ENCODE assay signal across 8 mouse cellular contexts in genomic region chr11:107132426-107132825, GRCm38 (mm10). TPM values are rescaled to one million over a fixed set of nuclear protein-coding genes. Genes with fewer than 3 reads are reported as not detected.
DNase-seq lines count a peak whose midpoint lies in the region; ATAC-seq and TF ChIP-seq lines count a peak whose summit lies in the region.

No protein-coding gene starts in this region.

- peak; percentile 49 for ATAC-seq in forebrain, embryonic 12.5 days (ENCODE audit: low FRiP score)
- ATAC-seq in kidney, postnatal 0 days (replicated peaks; ENCODE audit: low FRiP score, low read depth), result peak; percentile 27
- ATAC-seq in midbrain, embryonic 11.5 days (ENCODE audit: low FRiP score), result peak; percentile 65

- no peaks in the 10 kb centered on the region for H3K9me3 ChIP-seq in forebrain, embryonic 12.5 days
- H3K9me3 ChIP-seq in kidney, postnatal 0 days (replicated peaks; ENCODE audit: low read length), result no peaks in the 10 kb centered on the region
- no peaks in the 10 kb centered on the region for H3K9me3 ChIP-seq in midbrain, embryonic 11.5 days (ENCODE audit: control insufficient read depth, low read length)

- peaks cover 2% of the 10 kb centered on the region for H3K4me1 ChIP-seq in spleen, adult 2 months (ENCODE audit: control insufficient read depth, insufficient read depth, insufficient read length)
- H3K4me1 ChIP-seq in forebrain, embryonic 12.5 days, result peaks cover 21% of the 10 kb centered on the region
- H3K4me1 ChIP-seq in kidney, postnatal 0 days (replicated peaks; ENCODE audit: insufficient read depth, low read length), result no peaks in the 10 kb centered on the region
- peaks cover 13% of the 10 kb centered on the region for H3K4me1 ChIP-seq in midbrain, embryonic 11.5 days (ENCODE audit: control insufficient read depth, insufficient read depth, low read length)

- 14% methylated on average over 16 of the region's 16 CpGs for WGBS in spleen, adult 2 months
- 0% methylated on average over 16 of the region's 16 CpGs for WGBS in forebrain, embryonic 12.5 days
- under 1% methylated on average over 16 of the region's 16 CpGs for WGBS in kidney, postnatal 0 days
- WGBS in midbrain, embryonic 11.5 days, result 2% methylated on average over 16 of the region's 16 CpGs

- peak overlapping the region; percentile 68 for H3K4me2 ChIP-seq in forebrain, embryonic 12.5 days
- H3K4me2 ChIP-seq in kidney, postnatal 0 days (ENCODE audit: low read length), result peak overlapping the region; percentile 96
- peak overlapping the region; percentile 65 for H3K4me2 ChIP-seq in midbrain, embryonic 11.5 days

- TF ChIP-seq CTCF in spleen, adult 2 months (IDR thresholded peaks at IDR 0.05; ENCODE audit: extremely low read depth, insufficient read depth, insufficient read length, insufficient replicate concordance), result no peak
- TF ChIP-seq CTCF in kidney, postnatal 0 days (IDR thresholded peaks at IDR 0.05; ENCODE audit: low read depth), result no peak

- 0 out of 2 replicates have a peak, but pooled peaks cover 3% of the 10 kb centered on the region for H3K27me3 ChIP-seq in spleen, adult 2 months (ENCODE audit: control insufficient read depth, insufficient read depth, low read length)
- H3K27me3 ChIP-seq in forebrain, embryonic 12.5 days, result no peaks in the 10 kb centered on the region
- no peaks in the 10 kb centered on the region for H3K27me3 ChIP-seq in kidney, postnatal 0 days (ENCODE audit: insufficient read depth, low read length)
- no peaks in the 10 kb centered on the region for H3K27me3 ChIP-seq in midbrain, embryonic 11.5 days (ENCODE audit: control insufficient read depth, insufficient read depth, low read length)

- H3K4me3 ChIP-seq in spleen, adult 2 months (ENCODE audit: extremely low read depth, insufficient read depth, insufficient read length), result peak overlapping the region; percentile 52; the same call in 1 of the 2 replicates
- H3K4me3 ChIP-seq in forebrain, embryonic 12.5 days (replicated peaks), result peak overlapping the region; percentile 97
- peak overlapping the region; percentile 85 for H3K4me3 ChIP-seq in kidney, postnatal 0 days (replicated peaks; ENCODE audit: low read depth, low read length)
- H3K4me3 ChIP-seq in midbrain, embryonic 11.5 days (ENCODE audit: low read depth, low read length), result peak overlapping the region; percentile 70

- no peak for TF ChIP-seq POLR2A in spleen, adult 2 months (IDR thresholded peaks at IDR 0.05; ENCODE audit: low read depth, low read length)

- peak overlapping the region; percentile 98; the same call in 1 of the 2 replicates for H3K9ac ChIP-seq in forebrain, embryonic 12.5 days
- H3K9ac ChIP-seq in kidney, postnatal 0 days (ENCODE audit: low read depth, low read length), result peak overlapping the region; percentile 99
- H3K9ac ChIP-seq in midbrain, embryonic 11.5 days (ENCODE audit: low read length), result peak overlapping the region; percentile 91

- H3K36me3 ChIP-seq in spleen, adult 2 months (ENCODE audit: control insufficient read depth, insufficient read depth, low read length), result no peaks in the 10 kb centered on the region
- H3K36me3 ChIP-seq in forebrain, embryonic 12.5 days (replicated peaks), result no peaks in the 10 kb centered on the region; the same call in 1 of the 2 replicates
- H3K36me3 ChIP-seq in kidney, postnatal 0 days (ENCODE audit: insufficient read depth, low read length), result no peaks in the 10 kb centered on the region
- H3K36me3 ChIP-seq in midbrain, embryonic 11.5 days (ENCODE audit: control insufficient read depth, insufficient read depth, low read length), result no peaks in the 10 kb centered on the region

- no peak for DNase-seq in spleen, adult 2 months (ENCODE audit: low read depth in 1 of 2, low spot score in 2 of 2)
- no peak for DNase-seq in spleen, adult 12 weeks (ENCODE audit: low spot score)
- DNase-seq in kidney, postnatal 0 days (ENCODE audit: low spot score), result peak; percentile 60
- no peak for DNase-seq in midbrain, embryonic 11.5 days (ENCODE audit: low spot score, missing footprints)
- no peak for DNase-seq in urinary bladder, adult 2 months (ENCODE audit: low spot score)
- no peak for DNase-seq in right cerebral cortex, postnatal 4 days
- no peak for DNase-seq in layer of hippocampus, postnatal 36 days

- H3K27ac ChIP-seq in spleen, adult 2 months (ENCODE audit: insufficient read depth, low read length), result peak overlapping the region; percentile 55
- peak overlapping the region; percentile 98; the same call in 1 of the 2 replicates for H3K27ac ChIP-seq in forebrain, embryonic 12.5 days
- peak overlapping the region; percentile 99; the same call in 1 of the 2 replicates for H3K27ac ChIP-seq in kidney, postnatal 0 days
- H3K27ac ChIP-seq in midbrain, embryonic 11.5 days (ENCODE audit: low read depth, low read length), result no peak overlapping the region; the same call in 1 of the 2 replicates

RNA-seq across cellular contexts. Expression of gene Bptf, which starts 0.5 kb away (rescaled TPM):
- 26.5 and 27.3 TPM in 2 replicates for polyA plus RNA-seq in spleen, adult 2 months (2012; rRNA removed)
- 43.3 and 48.3 TPM in 2 replicates for polyA plus RNA-seq in forebrain, embryonic 12.5 days (2016; fragmentation: Nextera tagmentation; extraction: Ambion mirVana)
- 22.9 and 24.1 TPM in 2 replicates for polyA plus RNA-seq in kidney, postnatal 0 days (2015; fragmentation: Nextera tagmentation; extraction: Ambion mirVana)
- 38.5 and 41.8 TPM in 2 replicates for polyA plus RNA-seq in midbrain, embryonic 11.5 days (2014; fragmentation: Nextera tagmentation; extraction: Ambion mirVana)
- 23.2 and 36.2 TPM in 2 replicates for polyA plus RNA-seq in urinary bladder, adult 2 months (2012; rRNA removed)
- 10 to 100 TPM; 64.1 to 74.8 TPM for total RNA-seq in layer of hippocampus, postnatal 36 days (2021)

RNA-seq across cellular contexts. Expression of gene Nol11, which starts 56.8 kb away (rescaled TPM):
- polyA plus RNA-seq in spleen, adult 2 months (2012; rRNA removed), result 4.7 and 4.9 TPM in 2 replicates
- 67.3 and 69.4 TPM in 2 replicates for polyA plus RNA-seq in forebrain, embryonic 12.5 days (2016; fragmentation: Nextera tagmentation; extraction: Ambion mirVana)
- polyA plus RNA-seq in kidney, postnatal 0 days (2015; fragmentation: Nextera tagmentation; extraction: Ambion mirVana), result 31.5 and 37.7 TPM in 2 replicates
- polyA plus RNA-seq in midbrain, embryonic 11.5 days (2014; fragmentation: Nextera tagmentation; extraction: Ambion mirVana), result 68.3 and 76.1 TPM in 2 replicates
- polyA plus RNA-seq in urinary bladder, adult 2 months (2012; rRNA removed), result 17.0 and 19.5 TPM in 2 replicates
- total RNA-seq in layer of hippocampus, postnatal 36 days (2021), result 10 to 100 TPM; 24.2 to 24.5 TPM
